Comparison of ENCODE assay signal across 9 mouse cellular contexts in the genomic region with DNA sequence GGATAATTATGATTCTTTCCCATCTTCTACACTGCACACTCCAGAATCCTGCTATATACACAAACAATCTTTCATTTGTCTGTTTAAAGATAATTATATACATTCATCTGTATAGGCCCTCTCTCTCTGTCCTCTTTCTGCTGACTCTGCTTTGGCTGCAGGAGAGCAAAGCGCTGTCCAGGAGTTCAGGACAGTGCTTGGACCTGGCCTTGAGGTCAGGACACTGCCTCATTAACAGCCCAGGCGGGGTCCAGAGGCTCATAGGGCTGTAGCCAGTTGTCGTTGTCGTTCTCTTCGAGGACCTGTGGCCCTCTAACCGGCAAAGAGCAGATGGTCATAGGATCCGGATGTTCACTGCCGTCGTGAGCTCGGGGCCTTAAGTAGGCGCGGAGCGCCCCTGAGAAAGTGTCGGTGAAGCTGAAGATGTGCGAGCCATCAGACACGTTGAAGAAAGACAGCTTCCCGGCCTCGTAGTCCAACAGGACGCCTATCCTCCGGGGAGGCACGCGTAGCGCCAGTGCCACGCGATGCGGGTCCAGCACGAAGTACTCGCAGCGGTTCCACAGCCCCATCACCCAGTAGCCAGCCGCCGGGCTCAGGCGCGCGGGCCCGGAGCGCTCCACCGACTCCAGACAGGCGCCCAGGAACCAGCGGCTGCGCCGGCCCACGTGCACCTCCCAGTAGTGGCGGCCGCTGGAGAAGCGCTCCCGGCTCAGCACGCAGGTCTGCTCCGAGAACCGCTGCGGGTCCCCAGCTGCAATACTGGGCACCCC. TPM values are rescaled to one million over a fixed set of nuclear protein-coding genes. Genes with fewer than 3 reads are reported as not detected.
DNase-seq lines count a peak whose midpoint lies in the region; ATAC-seq and TF ChIP-seq lines count a peak whose summit lies in the region.
"Had no signal": no experiment of that assay in that cellular context is flagged by ENCODE, and none has a peak within 500 bp of the region (broad histone marks: within the 10 kb centered on the region; RNA-seq: fewer than 3 reads in every experiment).

No protein-coding gene starts in this region.

- peak overlapping the region; percentile 68 for H3K9ac ChIP-seq in hindbrain, embryonic 13.5 days
- no peak overlapping the region for H3K9ac ChIP-seq in liver, embryonic 11.5 days (ENCODE audit: low read depth, low read length)

- 5% methylated on average over 50 of the region's 50 CpGs for WGBS in hindbrain, embryonic 13.5 days
- WGBS in liver, embryonic 11.5 days = 11% methylated on average over 50 of the region's 50 CpGs

- H3K27ac ChIP-seq in layer of hippocampus, adult 2 months = no peak overlapping the region
- no peak overlapping the region for H3K27ac ChIP-seq in hindbrain, embryonic 13.5 days
- H3K27ac ChIP-seq in liver, embryonic 11.5 days (ENCODE audit: low read depth, low read length) = no peak overlapping the region

- peaks cover 9% of the 10 kb centered on the region for H3K9me3 ChIP-seq in hindbrain, embryonic 13.5 days
- H3K9me3 ChIP-seq in liver, embryonic 11.5 days (ENCODE audit: control insufficient read depth, low read length) = no peaks in the 10 kb centered on the region

- peak overlapping the region; percentile 37 for H3K4me3 ChIP-seq in layer of hippocampus, adult 2 months
- H3K4me3 ChIP-seq in hindbrain, embryonic 13.5 days = peak overlapping the region; percentile 44
- H3K4me3 ChIP-seq in liver, embryonic 11.5 days (ENCODE audit: low read depth, low read length) = peak overlapping the region; percentile 35

- no peaks in the 10 kb centered on the region for H3K36me3 ChIP-seq in hindbrain, embryonic 13.5 days
- H3K36me3 ChIP-seq in liver, embryonic 11.5 days (ENCODE audit: control insufficient read depth, insufficient read depth, low read length) = no peaks in the 10 kb centered on the region

- TF ChIP-seq CTCF in layer of hippocampus, adult 2 months (conservative IDR thresholded peaks at IDR 0.05) = no peak

- peaks cover 9% of the 10 kb centered on the region for H3K4me1 ChIP-seq in hindbrain, embryonic 13.5 days (replicated peaks)
- no peaks in the 10 kb centered on the region; the same call in 1 of the 2 replicates for H3K4me1 ChIP-seq in liver, embryonic 11.5 days (replicated peaks; ENCODE audit: control insufficient read depth, insufficient read depth, low read length)

- peaks cover 31% of the 10 kb centered on the region for H3K27me3 ChIP-seq in hindbrain, embryonic 13.5 days
- H3K27me3 ChIP-seq in liver, embryonic 11.5 days (replicated peaks; ENCODE audit: control insufficient read depth, insufficient read depth, low read length) = peaks cover 16% of the 10 kb centered on the region

- H3K4me2 ChIP-seq in hindbrain, embryonic 13.5 days = peak overlapping the region; percentile 77
- peak overlapping the region; percentile 67 for H3K4me2 ChIP-seq in liver, embryonic 11.5 days

- DNase-seq in layer of hippocampus, adult 2 months (ENCODE audit: low spot score in 2 of 2) = no peak
- DNase-seq in layer of hippocampus, adult 9-10 months (ENCODE audit: low spot score) = no peak
- peak; percentile 56 for DNase-seq in embryo, embryonic 11 days
- peak; percentile 38 for DNase-seq in liver, embryonic 11.5 days (ENCODE audit: low spot score)
- DNase-seq in retina, embryonic 14.5 days (ENCODE audit: low spot score) = peak; percentile 45
- DNase-seq in cerebellum, adult 9-11 months = no peak
- DNase-seq in ovary, adult 18-20 months (ENCODE audit: low spot score) = no peak

- ATAC-seq in hindbrain, embryonic 13.5 days (ENCODE audit: low FRiP score) = peak; percentile 90
- no peak for ATAC-seq in liver, embryonic 11.5 days (replicated peaks; ENCODE audit: low FRiP score)

RNA-seq across cellular contexts. Expression of gene Olfr1394, which starts 14.8 kb away (rescaled TPM):
- total RNA-seq in layer of hippocampus, adult 2 months (2021) = not detected
- not detected in 2 replicates for polyA plus RNA-seq in hindbrain, embryonic 13.5 days (2015; fragmentation: Nextera tagmentation; extraction: Ambion mirVana)
- polyA plus RNA-seq in liver, embryonic 11.5 days (2014; fragmentation: Nextera tagmentation; extraction: Ambion mirVana) = not detected in 2 replicates
- total RNA-seq: layer of hippocampus, postnatal 25 days had no signal

RNA-seq across cellular contexts. Expression of gene Btnl9, which starts 17.9 kb away (rescaled TPM):
- not detected for total RNA-seq in layer of hippocampus, adult 2 months (2021)
- 0.05 and 0.10 TPM in 2 replicates for polyA plus RNA-seq in hindbrain, embryonic 13.5 days (2015; fragmentation: Nextera tagmentation; extraction: Ambion mirVana)
- 2.0 and 2.2 TPM in 2 replicates for polyA plus RNA-seq in liver, embryonic 11.5 days (2014; fragmentation: Nextera tagmentation; extraction: Ambion mirVana)
- total RNA-seq: layer of hippocampus, postnatal 25 days had no signal

RNA-seq across cellular contexts. Expression of gene Olfr1395, which starts 27.0 kb away (rescaled TPM):
- total RNA-seq in layer of hippocampus, adult 2 months (2021) = not detected
- polyA plus RNA-seq in hindbrain, embryonic 13.5 days (2015; fragmentation: Nextera tagmentation; extraction: Ambion mirVana) = not detected in 2 replicates
- not detected in 2 replicates for polyA plus RNA-seq in liver, embryonic 11.5 days (2014; fragmentation: Nextera tagmentation; extraction: Ambion mirVana)
- total RNA-seq: layer of hippocampus, postnatal 25 days had no signal

RNA-seq across cellular contexts. Expression of gene Zfp62, which starts 34.1 kb away (rescaled TPM):
- 10 to 100 TPM; 46.7 to 51.2 TPM for total RNA-seq in layer of hippocampus, adult 2 months (2021)
- 53.4 and 54.6 TPM in 2 replicates for polyA plus RNA-seq in hindbrain, embryonic 13.5 days (2015; fragmentation: Nextera tagmentation; extraction: Ambion mirVana)
- polyA plus RNA-seq in liver, embryonic 11.5 days (2014; fragmentation: Nextera tagmentation; extraction: Ambion mirVana) = 30.9 and 32.2 TPM in 2 replicates

RNA-seq across cellular contexts. Expression of gene Olfr1396, which starts 54.4 kb away (rescaled TPM):
- not detected for total RNA-seq in layer of hippocampus, adult 2 months (2021)
- polyA plus RNA-seq in hindbrain, embryonic 13.5 days (2015; fragmentation: Nextera tagmentation; extraction: Ambion mirVana) = not detected in 2 replicates
- not detected in 2 replicates for polyA plus RNA-seq in liver, embryonic 11.5 days (2014; fragmentation: Nextera tagmentation; extraction: Ambion mirVana)
- total RNA-seq: layer of hippocampus, postnatal 25 days had no signal

Comparison
In these comparisons a context has a peak if more than half of its experiments do, and no peak if none do; other contexts are left out.
1. DNase-seq: peak in embryo, embryonic 11 days (single experiment), liver, embryonic 11.5 days (single experiment) and retina, embryonic 14.5 days (single experiment); none in layer of hippocampus, adult 2 months (0 of 2), layer of hippocampus, adult 9-10 months (single experiment), cerebellum, adult 9-11 months (single experiment) and ovary, adult 18-20 months (single experiment).
2. Peak in every context shown above with its lines, with median percentiles within 50 percentile points of each other: H3K4me3 ChIP-seq.